Mouse (Mus musculus) stomach, postnatal 0 days (tissue): ENCODE data around the gene Synpr.
"Not testable (repeated sequence)": the region's sequence is repeated elsewhere in the genome, so short reads cannot be mapped to it uniquely, and the experiment has no call there.

Source experiments
- CTCF ChIP-seq: IDR thresholded peaks from 2 replicates; pipeline ENCODE4 v1.5.1; 2016; ENCODE audit warnings: antibody characterized with exemption, low read depth, mild to moderate bottlenecking, moderate library complexity
- EP300 ChIP-seq: optimal IDR thresholded peaks from 2 replicates; pipeline ENCODE3; 2016; ENCODE audit warnings: antibody characterized with exemption

DNA sequence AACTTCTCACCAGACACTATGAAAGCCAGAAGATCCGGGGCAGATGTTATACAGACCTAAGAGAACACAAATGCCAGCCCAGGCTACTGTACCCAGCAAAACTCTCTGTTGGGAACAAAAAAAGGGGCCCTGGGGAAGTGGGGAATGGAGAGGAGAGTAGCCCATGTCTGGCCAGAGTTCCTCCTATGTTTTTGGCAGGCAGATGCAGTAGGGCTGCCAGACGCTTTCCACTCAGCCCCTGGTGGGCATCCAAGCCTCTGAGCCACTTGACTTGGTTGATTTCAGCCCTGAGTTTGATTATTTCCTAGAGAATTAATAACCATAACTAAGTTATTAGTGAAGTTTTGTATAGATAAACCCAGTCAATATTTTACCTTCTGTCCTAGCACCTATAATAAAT is 29.8 kb upstream of the Synpr start:
- not testable (repeated sequence) for TF ChIP-seq EP300, CTCF
